Mouse (Mus musculus) cerebellum, postnatal 25 days (tissue): ENCODE data around the gene Babam1.

Experiments used
- DNase-seq, 2 experiments: peaks; one replicate each; pipeline ENCODE4 v3.0.0; 2021; ENCODE audit warnings: mixed read lengths in 2 of 2

Babam1 gene

GRCm38 (mm10) chr8:71396639-71397305, at the start of gene Babam1:
TSS of gene Babam1 (plus strand) at chr8:71396861.
- peak; percentile 91 to 94 for DNase-seq

- DNase-seq = no peak
Measured at GRCm38 (mm10) chr8:71351117-71351516, 45.5 kb upstream of the Babam1 start.

GRCm38 (mm10) chr8:71351520-71351919, 45.1 kb upstream of the Babam1 start:
- no peak for DNase-seq

GRCm38 (mm10) chr8:71358026-71358425, 38.6 kb upstream of the Babam1 start:
- no peak for DNase-seq

GRCm38 (mm10) chr8:71366771-71367528, 29.7 kb upstream of the Babam1 start, which contains the start of gene Use1:
TSS of gene Use1 (plus strand) at chr8:71366848.
- peak; percentile 91 to 93 for DNase-seq

GRCm38 (mm10) chr8:71367529-71368176, 29.0 kb upstream of the Babam1 start:
- DNase-seq = peak; percentile 30 to 55

- DNase-seq = no peak
Measured at GRCm38 (mm10) chr8:71368366-71368765, 28.3 kb upstream of the Babam1 start.

GRCm38 (mm10) chr8:71369040-71369718, 27.5 kb upstream of the Babam1 start:
- no peak for DNase-seq

- DNase-seq = no peak
Measured at GRCm38 (mm10) chr8:71370711-71371235, 25.9 kb upstream of the Babam1 start.

- DNase-seq = peak; percentile 96 to 97
Measured at GRCm38 (mm10) chr8:71371236-71371848, 25.3 kb upstream of the Babam1 start, which contains the start of gene Ocel1. TSS of gene Ocel1 (plus strand) at chr8:71371298.

GRCm38 (mm10) chr8:71372427-71372826, 24.2 kb upstream of the Babam1 start:
- DNase-seq = peak in 1 of 2 experiments; percentile 40

GRCm38 (mm10) chr8:71373000-71373399, 23.7 kb upstream of the Babam1 start:
- no peak for DNase-seq

- peak in 1 of 2 experiments; percentile 42 for DNase-seq
Measured at GRCm38 (mm10) chr8:71374616-71375206, 21.9 kb upstream of the Babam1 start.

GRCm38 (mm10) chr8:71375581-71376422, 20.9 kb upstream of the Babam1 start:
- DNase-seq = peak; percentile 81 to 86

GRCm38 (mm10) chr8:71376423-71377030, 20.1 kb upstream of the Babam1 start:
- peak in 1 of 2 experiments; percentile 60 for DNase-seq

GRCm38 (mm10) chr8:71379008-71379407, 17.7 kb upstream of the Babam1 start:
- DNase-seq = no peak

- DNase-seq = no peak
Measured at GRCm38 (mm10) chr8:71379512-71380075, 17.1 kb upstream of the Babam1 start.

GRCm38 (mm10) chr8:71380178-71381171, 16.2 kb upstream of the Babam1 start:
- peak; percentile 51 to 54 for DNase-seq
